Mouse (Mus musculus) common myeloid progenitor, adult 5-6 weeks (primary cell): ENCODE data around the gene Tjp2. TPM values are rescaled to one million over a fixed set of nuclear protein-coding genes. Genes with fewer than 3 reads are reported as not detected.

Experiments
- ATAC-seq: replicated peaks from 2 replicates; pipeline ENCODE4 v1.8.0; 2016; ENCODE audit warnings: low read depth, mild to moderate bottlenecking, moderate TSS enrichment, inconsistent platforms; ENCODE audit not compliant: poor library complexity, severe bottlenecking
- total RNA-seq: library from RNA; stranded (forward); fragments of 200-1000, 187-1606 nt; gene quantifications from 2 replicates; pipeline ENCODE4 v1.2.3, GENCODE M21; 2017

Tjp2 gene
- total RNA-seq, 1 experiment from 2014 or later: 5.8 TPM

DNA sequence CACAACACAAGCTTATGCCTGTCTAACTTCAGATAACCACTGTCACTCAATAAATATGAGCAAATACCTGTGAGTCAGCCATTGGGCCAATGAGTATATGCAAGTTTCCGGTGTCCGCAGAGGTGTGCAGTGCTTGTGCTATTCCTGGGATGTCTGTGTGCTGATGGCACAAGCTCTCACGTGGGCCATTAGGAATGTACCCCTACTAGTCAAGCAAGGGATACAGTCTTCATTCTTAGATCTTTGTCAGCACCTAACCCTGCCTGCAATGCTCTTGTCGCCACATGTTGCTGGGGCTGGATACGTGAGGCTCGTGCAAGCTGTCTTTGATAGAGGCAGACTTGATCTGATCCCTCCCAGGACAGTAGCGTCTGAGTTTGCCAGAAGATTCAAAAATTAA lies 148.3 kb downstream of the Tjp2 start:
- ATAC-seq: no peak

DNA sequence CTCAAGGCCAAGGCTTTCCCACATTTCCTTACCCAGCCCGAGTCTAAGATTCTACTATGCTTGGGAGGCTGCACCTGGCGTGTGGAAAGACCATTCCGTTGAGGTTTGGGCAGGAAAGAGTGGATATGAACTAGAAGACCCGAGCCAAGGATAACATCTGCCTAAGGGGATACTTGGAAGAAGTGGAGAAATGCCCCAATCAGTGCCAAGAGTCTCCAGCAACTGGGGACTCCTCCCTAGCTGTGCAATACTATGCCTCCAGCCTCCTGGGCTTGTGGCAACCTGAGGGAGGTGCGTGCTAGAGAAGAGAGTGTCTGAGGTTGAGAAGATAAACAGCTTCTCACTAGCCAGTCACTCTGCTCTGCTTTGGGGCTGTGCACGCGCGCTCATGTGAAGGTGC lies 148.9 kb downstream of the Tjp2 start:
- no peak for ATAC-seq

DNA sequence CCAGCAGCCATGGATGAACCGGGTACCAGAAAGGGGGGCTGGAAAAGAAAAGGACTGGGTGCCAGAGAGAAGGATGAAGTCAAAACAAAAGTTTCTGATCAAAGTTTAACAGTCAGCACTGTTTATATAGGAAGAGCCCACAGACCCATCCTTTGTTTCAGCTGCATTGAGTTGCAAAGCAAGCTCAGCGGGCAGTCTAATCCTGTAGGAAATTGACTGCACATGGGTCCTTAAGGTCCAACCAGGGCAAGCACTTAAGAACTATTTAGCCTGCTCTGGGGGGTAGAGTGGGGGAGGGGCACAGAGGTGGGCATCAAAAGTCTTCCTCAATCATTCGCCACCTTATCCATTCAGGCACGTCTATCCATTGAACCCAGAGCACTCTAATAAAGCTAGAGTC lies 151.7 kb downstream of the Tjp2 start:
- ATAC-seq: no peak

DNA sequence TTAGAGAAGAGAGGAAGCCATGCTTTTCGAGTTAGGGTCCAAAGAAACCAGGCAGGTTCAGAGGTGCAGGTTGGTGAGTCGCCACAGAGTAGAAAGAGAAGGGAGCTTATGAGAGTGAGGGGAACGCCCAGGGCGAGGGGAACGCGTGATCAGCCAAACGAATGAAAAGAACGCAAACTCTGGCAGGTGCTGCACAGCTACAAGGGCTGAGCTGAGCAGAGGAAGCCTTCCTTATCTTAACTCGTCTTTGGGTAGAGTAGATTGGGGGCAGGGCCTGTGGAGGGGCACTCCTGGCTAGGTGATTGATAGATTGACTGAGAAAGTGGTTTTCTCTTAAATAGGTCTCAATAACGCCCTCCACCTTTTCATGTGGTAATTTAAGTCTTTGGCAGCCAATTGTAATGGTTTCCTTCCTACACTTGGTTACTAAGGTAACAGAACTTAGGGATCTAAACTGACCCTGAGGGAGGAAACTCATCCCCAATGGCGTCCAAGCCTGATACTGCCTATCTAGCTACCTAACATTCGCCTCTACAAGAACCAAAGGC lies 160.4 kb downstream of the Tjp2 start:
- ATAC-seq: no peak

DNA sequence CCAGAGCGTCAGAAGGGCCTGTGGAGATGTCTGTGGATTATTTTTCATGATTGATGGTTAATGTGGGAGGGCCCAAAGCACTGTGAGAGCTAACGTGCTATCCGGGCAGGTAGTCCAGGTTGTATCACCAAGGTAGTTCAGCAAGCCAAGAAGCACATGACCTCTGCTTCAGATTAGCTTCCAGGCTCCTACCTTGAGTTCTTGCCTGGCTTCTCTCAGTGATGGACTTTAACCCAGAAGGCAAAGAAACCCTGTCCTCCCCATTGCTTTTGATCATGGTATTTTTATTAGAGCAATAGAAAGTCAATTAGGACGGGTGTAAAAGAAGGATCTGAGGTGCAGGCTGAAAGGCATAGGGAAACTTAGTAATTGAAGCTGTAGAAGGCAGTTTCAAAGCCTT lies 161.2 kb downstream of the Tjp2 start:
- ATAC-seq: no peak

DNA sequence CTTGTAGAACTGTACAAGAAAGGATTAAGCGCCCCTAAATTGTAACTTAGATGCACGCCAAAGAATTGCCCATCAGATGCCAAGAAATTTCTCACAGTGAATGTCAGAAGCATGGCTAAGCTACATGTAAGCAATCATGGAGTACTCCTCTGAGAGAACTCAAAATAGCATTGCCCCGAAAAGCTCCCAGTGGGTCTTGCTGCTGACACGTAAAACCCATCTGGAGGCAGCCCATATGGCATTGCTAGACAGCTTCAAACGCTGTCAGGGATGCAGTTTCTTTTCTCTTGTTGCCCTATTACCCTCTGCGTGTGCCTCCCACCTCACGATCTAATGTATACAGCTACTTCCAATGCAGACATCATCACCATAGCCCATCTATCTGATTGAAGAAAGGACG lies 166.0 kb downstream of the Tjp2 start:
- no peak for ATAC-seq

DNA sequence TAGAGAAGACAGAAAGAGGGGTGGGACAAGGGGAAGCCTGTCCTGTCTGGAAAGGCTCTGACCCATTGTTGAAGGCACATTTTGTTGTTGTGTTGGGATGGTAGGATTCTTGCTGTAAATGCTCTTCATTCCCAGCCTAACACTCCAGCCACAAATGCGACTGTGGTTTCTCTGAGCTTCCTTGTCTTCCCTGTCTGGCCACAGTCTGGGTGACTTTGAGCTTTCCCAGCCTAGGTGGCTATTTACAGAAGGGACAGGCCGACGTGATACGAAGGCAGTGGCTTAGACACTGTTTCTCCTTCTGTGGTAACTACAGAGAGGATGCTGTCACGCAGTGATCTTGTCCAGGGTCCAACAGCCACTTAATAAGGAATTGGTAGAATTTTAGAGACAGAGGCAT lies 166.8 kb downstream of the Tjp2 start:
- ATAC-seq: no peak

DNA sequence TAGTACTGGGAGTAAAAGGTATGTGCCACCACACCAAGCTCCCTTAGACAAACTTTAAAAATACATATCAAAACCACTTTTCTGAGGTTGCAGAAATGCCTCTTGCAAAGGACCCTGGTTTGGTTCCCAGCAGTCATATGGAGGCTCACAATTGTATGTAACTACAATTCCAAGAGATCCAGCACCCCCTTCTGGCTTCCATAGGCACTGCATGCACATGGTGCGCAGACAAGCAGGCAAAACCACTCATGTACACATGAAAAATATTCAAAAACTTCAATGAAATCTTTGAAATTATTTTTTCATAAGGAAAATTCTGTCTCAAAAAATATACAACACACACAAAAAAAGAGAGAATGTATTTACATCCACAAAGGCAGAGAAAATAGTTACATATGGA lies 167.9 kb downstream of the Tjp2 start:
- no peak for ATAC-seq

DNA sequence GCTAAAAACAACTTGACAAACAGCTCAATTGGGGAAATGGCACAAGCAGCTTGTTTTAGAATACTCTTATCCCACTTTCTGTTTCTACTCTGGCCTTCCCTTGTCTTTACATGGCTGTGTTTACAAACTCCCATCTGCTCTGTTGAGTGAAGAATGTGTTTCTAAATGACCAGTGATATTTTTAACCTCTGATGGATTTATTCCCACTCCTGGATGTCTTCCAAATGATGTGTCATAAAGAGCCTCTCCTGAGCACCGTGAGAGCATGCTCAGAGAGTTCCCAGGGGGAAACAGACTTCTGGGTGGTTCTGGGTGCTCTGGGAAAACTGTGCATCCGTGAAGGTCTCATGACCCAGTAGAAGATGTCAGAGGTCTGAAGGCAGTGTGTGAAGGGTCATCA lies 169.9 kb downstream of the Tjp2 start:
- ATAC-seq: no peak

DNA sequence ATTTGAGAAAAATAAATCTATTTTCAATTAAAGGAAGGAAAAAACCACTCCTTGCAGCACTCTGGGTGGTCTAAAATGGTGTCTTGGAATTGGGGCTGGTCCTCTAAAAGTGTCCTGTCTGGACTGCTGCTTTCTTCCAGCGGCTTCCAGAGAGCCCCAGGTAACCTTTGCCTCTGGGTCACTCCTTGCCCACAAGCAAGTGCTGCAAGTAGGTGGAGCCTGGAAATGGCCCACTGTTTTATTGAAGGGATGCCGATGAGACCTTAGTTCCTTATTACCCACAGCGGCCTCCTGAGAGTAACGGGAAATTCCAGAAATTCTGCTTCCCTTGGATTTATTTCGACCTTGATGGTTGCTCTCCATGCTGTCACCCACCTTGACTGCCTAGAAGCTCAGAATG lies 170.6 kb downstream of the Tjp2 start:
- ATAC-seq: no peak

DNA sequence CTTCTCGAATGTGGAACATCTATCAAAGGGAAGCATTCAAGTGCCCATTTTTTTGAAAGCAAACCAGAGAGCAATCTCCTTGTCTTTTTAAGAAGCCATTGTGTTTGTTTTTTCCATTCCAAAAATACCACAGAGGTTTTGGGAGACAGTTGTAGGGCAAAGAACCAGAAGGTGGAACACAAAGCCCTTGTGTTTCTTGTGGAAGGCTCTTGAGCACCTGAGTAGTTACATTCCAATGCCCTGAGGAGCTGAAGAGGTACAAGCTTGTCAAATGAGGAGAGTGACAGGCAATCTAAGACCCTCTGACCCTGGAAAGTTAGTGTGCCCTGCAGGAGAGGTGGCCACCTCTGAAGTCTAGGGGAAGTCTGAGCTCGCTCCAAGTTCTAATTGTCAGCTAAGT lies 174.3 kb downstream of the Tjp2 start:
- no peak for ATAC-seq

DNA sequence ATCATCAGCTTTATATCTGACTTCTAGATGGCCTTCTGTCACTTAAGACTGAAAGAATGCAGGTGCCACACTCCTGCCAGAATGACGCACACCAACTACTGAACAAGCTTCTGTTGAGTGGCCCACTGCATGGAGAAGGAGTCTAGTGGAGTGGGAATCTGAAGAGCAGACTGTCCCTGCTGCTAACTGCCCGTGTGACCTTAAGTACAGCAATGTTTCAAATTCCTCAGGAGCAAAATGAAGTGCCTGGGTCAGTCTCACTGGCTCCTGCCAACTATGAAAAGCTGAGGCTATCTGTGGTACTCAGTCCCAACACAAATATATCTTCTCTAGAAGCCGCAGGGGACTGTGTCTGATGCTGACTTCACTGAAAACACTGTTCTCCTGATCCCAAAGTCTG lies 175.5 kb downstream of the Tjp2 start:
- ATAC-seq: no peak

DNA sequence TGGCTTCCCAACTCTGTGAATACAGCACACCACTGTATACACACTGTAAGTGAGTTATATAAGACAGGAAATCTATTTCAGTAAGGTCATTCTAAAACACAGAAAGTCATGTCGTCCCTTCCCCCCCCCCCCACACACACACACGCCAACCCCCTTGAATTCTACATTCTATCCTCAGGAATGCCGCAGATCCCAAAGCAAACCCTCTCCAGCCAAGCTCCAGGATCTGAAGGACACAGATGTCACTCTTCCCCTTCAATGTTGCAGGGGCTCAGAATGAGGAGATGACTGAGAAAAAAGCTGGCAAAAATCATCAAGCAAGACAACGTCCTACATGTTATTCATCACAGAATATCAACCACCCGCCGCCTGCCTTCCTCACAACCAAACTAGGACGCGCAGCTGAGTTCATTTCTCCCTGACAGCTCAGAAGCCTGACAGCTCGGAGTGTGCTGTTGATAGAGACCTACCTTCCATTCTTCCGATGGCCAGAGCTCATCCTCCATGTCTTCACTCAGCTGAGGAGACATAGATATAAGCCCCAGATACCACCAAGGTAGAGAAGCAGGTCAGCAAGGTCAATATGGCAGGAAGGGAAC lies 178.3 kb downstream of the Tjp2 start:
- no peak for ATAC-seq

Other genes starting within 250 kb of the Tjp2 start
- gene Fam189a2, start 194.0 kb downstream of the Tjp2 start, total RNA-seq: not detected in 2 replicates
- gene Fxn, start 55.6 kb upstream of the Tjp2 start, total RNA-seq: 29.9 TPM in 2 replicates